Mouse (Mus musculus): ENCODE data around the gene Grap2.

The Grap2 gene

GRCm38 (mm10) chr15:80599213-80599750 lies 26.9 kb downstream of the Grap2 start:
- intact Hi-C loops (cut with DNase I) = no loop called here

- intact Hi-C loops (cut with DNase I) = no loop called here
Observed at GRCm38 (mm10) chr15:80599843-80600242, 27.4 kb downstream of the Grap2 start.

DNA sequence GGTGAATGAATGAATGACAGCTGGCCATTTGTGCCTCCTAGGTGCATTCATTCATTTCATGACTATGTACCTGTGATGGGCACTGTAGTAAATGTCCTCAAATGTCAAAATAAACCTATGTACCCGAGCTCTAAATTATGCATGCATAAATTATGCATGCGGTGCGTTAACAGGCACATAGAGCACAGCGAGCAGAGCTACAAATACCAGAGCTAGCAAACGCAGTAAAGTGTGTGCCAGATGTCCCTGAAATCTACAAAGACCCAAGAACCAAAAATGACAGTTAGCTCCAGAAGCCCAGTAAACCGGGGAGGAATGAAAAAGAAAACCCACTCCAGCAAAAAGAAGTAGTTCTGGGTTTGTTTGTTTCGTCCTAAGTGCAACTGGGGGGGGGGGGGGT lies 29.1 kb downstream of the Grap2 start:
- intact Hi-C loops (cut with DNase I) = no loop called here

DNA sequence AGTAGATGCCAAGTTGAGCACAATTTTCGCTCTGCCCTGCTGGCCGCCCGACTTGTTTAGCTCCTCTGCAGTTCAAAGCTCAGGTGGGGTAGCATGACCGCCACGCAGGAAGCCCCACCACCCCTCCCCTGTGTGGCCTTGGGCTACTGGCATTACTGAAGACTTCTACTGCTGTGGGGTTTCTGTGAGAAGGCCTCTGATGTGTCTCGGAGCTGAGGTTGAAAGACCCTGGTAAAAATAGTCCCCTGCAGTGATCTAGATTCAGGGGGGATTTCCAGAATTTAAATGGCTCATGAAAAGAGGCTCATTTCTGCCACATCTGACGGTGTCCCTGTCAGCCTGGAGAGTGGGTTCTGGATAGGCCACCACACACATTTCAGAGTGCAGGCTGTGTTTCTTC lies 30.1 kb downstream of the Grap2 start:
- intact Hi-C loops (cut with DNase I) = no loop called here

DNA sequence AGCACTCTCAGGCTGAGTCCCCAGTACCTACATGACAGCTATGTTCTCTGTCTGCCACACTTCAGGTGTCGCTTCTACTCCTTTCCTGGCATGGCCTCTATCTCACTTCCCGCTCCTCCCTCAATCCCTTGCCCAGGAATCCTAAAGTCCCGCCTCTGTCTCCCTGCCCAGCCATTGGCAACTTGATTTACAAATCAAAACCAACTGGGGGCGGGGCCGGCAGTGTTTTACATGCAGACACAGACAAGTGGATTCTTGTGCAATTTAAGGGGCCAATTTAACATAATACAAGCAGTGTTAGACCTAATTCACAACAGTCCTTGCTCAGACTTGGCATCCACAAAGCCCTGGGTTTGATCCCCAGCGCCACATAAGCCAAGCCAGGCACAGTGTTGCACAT lies 31.6 kb downstream of the Grap2 start:
- intact Hi-C loops (cut with DNase I) = no loop called here

DNA sequence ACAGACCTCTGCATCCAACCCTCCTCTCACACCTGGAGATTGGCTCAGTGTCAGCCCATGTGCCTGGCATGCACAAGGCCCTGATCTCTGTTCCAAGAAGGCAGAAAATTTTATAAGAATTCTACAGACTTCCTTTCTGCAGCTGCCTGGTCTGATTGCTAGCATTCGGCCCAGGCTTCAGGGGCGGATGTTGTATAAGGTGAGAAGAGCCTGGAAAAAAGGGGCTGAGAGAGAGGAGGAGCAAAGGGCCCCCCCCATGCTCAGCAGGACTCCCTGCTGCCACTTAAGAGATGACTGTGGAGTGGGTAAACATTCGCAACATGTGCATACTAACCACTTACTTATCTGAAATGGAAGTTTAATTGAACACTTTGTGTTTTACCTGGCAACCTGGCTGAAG lies 35.6 kb downstream of the Grap2 start:
- intact Hi-C loops (cut with DNase I) = no loop called here

- intact Hi-C loops (cut with DNase I) = no loop called here
Observed at GRCm38 (mm10) chr15:80610335-80610734, 37.9 kb downstream of the Grap2 start.

GRCm38 (mm10) chr15:80611478-80611877 lies 39.1 kb downstream of the Grap2 start:
- intact Hi-C loops (cut with DNase I) = no loop called here

DNA sequence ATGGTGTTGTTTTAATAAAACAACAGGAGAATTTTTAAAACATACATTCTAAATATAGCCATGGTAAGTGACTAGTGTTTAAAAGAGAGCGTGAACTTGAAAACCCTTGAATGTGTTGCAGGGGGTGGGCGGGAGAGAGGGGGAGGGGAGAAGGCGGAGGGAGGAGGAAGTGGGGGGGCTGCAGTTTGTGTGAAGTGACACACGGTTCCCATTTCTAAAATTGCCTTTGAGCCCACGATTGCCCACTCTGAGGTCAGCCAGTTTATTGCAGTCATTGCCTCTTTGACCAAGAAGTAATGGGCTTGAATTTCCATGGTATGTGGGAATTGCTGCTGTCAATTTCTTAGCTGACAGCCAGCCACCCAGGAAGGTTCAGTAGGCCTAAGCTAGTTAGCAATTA lies 41.5 kb downstream of the Grap2 start:
- intact Hi-C loops (cut with DNase I) = no loop called here

DNA sequence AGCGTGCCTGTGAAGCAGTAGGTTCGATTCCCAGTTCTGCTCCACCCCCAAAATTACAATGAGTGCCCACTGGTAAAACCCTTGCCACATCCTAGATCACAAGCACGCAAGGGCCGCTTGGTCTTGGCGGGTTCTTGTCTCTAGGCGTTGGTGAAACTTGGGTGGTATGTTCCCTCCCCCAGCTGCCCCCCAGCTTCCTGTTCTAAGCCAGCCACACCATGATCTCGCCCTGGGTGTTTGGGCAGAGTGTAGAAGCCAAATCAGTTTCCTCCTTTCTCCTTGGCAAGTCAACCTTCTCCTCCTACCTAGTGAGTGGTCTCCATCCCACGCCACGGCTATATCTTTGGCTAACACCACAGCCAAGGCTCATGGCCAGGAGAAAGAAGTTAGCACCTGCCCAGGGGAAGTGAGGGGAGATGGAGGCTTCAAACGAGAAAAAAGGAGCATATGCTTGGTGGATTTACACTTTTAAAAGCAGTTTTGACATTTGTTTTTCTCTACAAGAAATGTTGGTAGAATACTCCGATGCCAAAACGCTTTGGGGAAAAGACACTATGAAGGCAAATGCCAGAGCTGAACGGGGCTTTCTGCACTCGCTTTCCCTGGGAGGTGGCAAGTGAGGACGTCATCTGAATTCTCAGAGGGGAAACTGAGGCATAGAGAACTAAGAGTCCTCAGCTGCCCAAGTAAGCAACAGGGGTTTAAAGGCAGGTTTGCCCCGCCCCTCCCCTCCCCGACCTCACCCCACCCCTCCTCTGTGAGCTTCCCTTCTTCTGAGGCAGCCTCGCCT lies 42.3 kb downstream of the Grap2 start:
- intact Hi-C loops (cut with DNase I) = no loop called here

GRCm38 (mm10) chr15:80615290-80615570 lies 42.8 kb downstream of the Grap2 start:
- intact Hi-C loops (cut with DNase I) = no loop called here

- intact Hi-C loops (cut with DNase I) = no loop called here
Observed at GRCm38 (mm10) chr15:80615636-80616383, 43.4 kb downstream of the Grap2 start.

DNA sequence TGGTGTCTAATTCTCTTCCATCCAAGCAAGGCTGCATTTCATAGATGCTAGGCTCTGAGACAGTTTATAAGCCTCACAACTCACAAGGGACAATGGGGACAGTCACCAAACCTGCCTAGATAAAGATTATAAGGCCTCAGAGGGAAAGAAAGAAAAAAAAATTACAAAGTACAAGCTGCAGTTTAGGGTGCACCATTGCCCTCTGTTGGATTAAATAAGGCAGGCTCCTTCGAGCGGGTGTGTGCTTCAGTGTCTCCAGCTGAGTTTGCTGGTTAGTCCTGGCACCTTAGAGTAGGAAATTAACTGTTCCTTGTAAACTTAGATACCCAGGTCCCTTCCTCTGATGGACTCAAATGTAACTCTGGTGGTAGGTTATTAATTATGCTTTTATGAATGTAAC lies 45.4 kb downstream of the Grap2 start:
- intact Hi-C loops (cut with DNase I) = no loop called here

GRCm38 (mm10) chr15:80619166-80619565 lies 46.8 kb downstream of the Grap2 start:
- intact Hi-C loops (cut with DNase I) = no loop called here

DNA sequence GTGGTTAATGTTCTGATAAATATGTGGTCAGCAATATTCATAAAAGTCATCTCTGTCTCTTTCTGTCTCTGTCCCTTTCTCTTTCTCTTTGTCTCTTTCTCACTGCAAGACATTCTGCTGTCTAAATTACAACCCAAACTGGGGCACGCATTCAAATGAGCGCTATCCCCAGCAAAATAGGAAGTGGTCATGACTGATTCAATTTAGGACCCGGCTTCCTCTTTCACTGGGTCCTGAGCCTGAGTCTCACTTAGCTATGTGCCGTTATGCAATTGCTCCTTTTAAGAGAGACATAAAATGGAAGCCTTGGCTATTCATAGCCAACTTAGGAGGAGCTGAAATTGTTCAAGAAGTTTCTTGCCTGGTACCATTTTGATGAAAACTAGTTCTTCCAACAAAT lies 47.4 kb downstream of the Grap2 start:
- intact Hi-C loops (cut with DNase I) = no loop called here

- intact Hi-C loops (cut with DNase I) = no loop called here
Observed at GRCm38 (mm10) chr15:80620371-80620770, 48.0 kb downstream of the Grap2 start.

DNA sequence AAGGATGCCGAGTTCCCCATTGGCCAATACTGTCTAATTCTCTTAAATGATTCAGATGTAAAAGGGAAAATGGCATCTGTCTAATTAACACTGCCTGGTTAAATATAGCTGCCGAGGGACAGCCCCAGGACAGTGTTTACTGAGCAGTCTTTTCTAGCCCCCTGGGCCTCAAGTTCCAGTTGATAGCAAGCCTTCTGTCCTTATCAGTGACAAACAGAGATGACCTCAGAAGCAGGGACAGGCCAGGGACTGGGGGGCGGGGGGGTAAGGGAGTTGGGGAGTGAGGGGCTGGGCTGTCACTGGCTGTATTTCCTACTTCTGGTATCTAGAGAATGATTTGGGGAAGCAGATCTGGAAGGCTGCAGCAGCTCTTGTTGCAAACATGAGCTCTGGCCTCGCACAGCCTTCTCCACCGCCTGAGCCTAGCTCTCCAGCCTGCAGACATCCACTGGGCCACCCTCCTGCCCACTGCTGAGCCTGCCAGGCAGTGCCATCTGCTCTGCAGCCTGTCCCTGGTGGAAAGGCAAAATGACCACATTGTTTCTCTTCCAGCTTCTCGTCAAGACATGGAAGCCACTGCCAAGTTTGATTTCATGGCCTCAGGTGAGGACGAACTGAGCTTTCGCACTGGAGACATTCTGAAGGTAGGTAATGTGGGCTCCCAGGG lies 50.9 kb downstream of the Grap2 start:
- intact Hi-C loops (cut with DNase I) = no loop called here

DNA sequence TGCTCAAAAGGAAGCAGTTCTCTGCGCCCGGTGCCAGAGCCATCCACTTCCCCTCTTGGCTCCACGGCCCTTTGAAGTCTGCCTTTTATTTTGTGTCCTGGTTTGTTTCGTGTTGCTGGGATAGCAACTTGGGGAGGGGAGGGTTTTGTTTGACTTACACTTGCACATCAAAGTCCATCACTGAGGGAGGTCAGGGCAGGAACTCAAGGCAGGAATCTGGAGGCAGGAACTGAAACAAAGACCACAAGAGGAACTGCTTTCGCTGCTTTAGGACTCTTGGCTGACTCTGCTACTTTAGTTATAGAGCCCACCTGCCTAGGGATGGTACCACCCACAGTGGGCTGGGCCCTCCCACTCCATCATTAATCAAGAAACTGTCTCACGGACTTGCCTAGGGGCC lies 54.1 kb downstream of the Grap2 start:
- intact Hi-C loops (cut with DNase I) = no loop called here

- intact Hi-C loops (cut with DNase I) = no loop called here
Observed at GRCm38 (mm10) chr15:80630147-80630546, 57.8 kb downstream of the Grap2 start.

DNA sequence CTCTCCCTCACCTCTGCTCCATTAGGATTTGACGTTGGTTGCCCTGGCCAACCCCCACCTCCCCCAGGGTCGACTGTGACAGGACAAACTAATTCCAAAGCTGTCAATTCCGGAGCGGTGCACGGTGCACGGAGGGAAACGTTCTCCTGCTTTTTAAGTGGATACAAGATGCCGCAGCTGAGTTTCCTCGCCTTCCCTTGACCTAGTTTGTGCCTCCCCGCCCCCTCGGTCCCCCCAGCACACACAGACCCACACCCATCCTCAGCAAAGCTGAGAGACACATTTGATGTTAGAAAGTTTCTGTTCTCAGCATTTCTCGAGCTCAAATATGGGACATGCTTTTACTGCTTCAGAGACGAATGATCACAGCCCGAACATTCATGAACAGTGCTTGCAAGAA lies 58.3 kb downstream of the Grap2 start:
- intact Hi-C loops (cut with DNase I) = no loop called here

- intact Hi-C loops (cut with DNase I) = no loop called here
Observed at GRCm38 (mm10) chr15:80631311-80631710, 58.9 kb downstream of the Grap2 start.

DNA sequence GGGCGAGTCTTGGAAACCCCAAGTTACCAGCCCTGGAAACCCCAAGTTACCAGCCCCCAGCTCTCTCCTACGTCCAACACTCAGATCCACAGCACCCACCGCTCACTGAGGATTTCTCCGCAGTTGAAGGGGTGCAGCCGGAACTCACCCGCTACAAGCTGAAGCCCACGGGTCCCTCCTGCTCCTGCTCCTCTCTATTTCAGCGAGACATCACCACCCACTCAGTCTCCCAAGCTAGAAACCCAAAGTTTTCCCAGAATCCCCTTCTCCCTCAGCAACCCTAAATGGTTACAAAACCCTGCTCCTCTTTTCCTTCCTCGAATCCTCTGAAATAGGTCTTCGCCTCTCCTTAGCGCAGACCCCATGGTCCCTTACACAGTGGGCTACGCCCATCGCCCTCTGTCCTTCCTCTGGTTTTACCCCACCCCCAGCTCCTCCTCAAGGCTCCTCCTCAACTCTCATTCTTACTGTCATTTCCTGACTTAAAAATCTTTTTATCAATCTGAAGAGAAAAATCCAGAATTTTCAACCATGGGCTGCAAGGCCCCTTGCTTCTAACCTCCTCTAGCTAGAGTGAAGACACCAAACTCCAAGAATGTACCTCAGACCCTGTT lies 60.0 kb downstream of the Grap2 start:
- intact Hi-C loops (cut with DNase I) = no loop called here
